Mouse (Mus musculus) gastrocnemius, postnatal 14 days (tissue): ENCODE data around the gene Meiob. TPM values are rescaled to one million over a fixed set of nuclear protein-coding genes. Genes with fewer than 3 reads are reported as not detected.

ENCODE experiments used
- DNase-seq: peaks from one replicate; pipeline ENCODE4 v3.0.0; 2021; ENCODE audit warnings: mixed read lengths
- intact Hi-C: fragments of 180-260 bp; cut with DNase I; formaldehyde crosslinking; loops from one replicate; pipeline ENCODE4 v1.15.1; 2025; ENCODE audit warnings: low total_unique reads
- total RNA-seq, 2 experiments: library from RNA; stranded (reverse); gene quantifications; 2 replicates each; pipeline ENCODE4 v1.2.3; 2021

Gene Meiob
- total RNA-seq, 2 experiments from 2014 or later, result not detected

DNA sequence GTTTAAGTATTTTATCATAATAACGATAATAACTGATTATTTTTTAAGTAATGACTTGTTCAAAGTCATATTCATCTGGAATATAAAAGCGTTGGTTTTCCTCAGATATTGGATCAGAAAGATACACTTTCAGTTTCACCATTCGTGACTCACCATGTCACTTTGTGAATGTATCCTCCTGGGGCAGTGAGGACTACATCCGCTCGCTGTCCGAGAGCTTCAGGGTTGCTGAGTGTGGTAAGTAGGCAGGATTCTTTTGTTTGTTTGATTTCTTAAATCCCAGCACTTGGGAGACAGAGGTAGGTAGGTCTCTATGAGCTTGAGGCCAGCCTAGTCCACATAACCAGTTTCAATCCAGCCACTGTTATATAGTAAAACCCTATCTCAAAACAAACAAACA lies 14.1 kb downstream of the Meiob start:
- intact Hi-C loops, result loop anchor here (5.0 kb wide), 1 partner anchor 71 kb away; no protein-coding TSS in a partner anchor
- no peak for DNase-seq

DNA sequence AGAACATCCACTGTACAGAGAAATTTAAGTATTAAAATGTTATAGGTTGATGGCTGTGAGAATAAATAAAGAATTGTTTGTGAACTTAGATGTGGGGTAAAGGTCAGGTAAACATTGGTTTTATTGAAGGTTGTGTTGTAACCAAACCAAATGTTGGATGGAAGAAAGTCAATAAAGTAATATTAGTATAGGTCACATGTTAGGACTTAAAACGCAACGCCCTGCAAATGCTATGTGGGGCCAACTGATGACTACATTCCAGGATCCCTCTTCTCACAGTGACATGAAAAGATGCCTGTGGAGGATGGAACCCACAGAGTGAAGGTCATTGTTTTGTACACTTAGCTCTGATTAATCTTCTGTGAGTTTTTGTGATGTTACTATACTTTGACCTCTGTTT lies 15.4 kb downstream of the Meiob start:
- intact Hi-C loops, result loop anchor here (5.0 kb wide), 1 partner anchor 72 kb away; no protein-coding TSS in a partner anchor
- no peak for DNase-seq

DNA sequence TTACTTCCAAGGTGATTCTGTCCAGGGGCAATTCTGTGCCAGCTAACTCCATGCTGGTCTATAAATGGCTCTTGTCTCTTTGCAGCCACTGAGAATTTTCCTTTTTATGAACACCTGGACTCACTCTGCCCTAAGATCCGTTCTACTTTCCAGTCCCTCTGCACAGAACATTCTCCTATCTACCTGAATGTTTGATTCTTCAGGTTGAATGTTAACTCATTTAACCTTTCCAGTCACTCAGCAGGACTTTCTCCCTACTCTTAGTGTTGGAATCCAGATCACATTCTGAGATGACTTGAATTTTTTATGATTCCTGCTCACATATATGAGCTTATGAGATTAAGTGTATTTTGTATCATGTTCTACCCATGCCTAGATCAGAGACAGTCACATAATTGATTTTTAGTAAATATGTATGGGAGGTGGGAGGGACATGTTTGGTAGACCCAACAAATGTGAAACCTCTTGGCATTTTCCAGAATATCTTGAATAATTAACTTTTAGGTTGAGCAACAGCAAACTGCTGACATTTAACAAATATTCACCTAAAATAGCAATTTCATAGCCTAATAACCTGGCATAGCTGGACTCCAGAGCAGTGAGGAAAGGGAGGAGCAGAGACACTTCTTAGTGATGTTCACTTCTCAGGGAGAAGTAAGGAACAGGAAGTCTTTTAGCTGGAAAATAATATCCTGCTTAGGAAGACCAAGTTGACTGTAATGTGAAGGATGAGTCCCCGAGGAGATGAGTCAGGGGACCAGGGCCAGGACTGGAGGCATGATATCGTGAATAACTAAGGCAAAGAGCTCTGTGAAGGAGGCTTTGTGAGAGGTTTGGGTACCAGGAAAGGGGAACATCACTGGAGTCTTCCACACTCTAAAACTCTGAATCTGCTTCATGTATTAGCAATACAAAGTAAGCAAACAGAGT lies 17.5 kb downstream of the Meiob start:
- intact Hi-C loops, result no loop called here
- no peak for DNase-seq

DNA sequence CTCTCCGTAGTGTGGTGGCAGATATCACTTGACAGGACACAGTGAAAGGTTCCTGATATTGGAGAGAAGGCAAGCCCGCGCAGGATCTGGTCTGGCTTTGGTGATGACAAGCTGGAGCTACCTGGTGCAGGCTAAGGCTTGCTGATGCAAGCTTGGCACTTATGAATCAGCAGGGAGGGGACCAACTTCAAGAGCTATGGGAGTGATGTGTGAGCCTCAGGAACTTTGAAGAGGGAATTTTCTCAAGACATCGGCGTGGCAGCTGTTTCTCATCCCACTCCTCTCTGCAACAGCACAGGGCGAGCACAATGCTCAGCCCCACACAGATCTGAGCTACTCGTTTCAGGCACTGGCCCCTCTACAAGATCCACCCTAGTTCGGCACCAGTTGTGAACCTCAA lies 35.8 kb downstream of the Meiob start, which contains the start of gene Hagh:
Gene Hagh (plus strand): TSS at position 302 of the 400 bp plus-strand sequence.
- DNase-seq, result no peak
- intact Hi-C loops, result no loop called here

DNA sequence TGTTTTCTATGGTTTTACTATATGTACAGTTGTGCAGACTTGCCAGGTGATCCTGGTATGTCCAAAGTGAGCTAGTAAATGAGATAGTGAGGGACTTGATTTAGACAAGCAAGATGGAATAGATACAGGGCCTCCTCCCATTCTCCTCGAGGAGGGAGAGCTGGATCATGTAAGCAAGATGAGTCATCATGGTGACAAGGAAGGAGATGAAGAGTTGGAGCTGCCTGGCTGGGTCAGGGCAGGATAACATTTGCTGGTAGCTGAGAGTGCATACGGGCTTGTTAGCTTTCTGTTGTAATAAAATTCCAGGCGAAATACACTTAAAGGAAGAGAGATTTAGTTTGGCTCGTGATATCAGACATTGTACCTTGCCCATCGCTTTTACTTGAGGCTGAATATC lies 36.3 kb downstream of the Meiob start:
- no peak for DNase-seq
- intact Hi-C loops, result no loop called here

DNA sequence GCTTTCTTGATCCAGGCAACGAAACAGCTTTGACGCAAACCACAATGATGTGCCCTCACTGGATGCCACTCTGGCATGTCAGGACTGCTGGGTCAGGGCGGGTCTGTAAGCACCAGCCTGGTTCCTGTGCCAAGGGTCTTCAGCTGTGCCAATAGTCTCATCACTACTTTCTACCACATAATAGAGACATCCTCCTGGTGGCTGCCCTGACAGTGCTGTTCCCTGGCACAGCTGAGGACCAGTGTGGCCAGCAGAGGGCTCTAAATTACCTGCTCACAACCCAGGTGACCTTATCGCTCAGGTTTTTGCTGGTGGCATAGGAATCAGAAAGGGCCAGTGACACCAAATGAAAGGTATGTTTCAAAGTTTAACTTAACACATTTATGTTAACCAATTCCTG lies 37.0 kb downstream of the Meiob start:
- no peak for DNase-seq
- intact Hi-C loops, result no loop called here

DNA sequence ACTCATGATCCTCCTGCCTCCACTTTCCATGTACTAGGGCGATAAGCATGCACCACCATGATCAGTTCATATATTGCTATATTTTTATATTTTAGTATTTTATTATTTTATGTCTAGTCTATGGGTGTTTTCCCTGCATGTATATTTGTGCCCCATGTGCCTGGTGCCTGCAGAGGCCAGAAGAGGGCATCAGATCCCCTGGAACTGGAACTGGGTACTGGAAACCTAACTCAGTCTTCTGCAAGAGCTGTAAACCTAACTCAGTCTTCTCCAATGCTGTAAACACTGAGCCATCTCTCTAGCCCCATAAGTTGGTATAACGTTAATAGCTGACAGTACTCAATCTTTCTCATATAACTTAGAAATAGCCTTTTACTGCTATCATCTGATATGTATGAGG lies 38.5 kb downstream of the Meiob start:
- intact Hi-C loops, result no loop called here
- DNase-seq, result no peak

DNA sequence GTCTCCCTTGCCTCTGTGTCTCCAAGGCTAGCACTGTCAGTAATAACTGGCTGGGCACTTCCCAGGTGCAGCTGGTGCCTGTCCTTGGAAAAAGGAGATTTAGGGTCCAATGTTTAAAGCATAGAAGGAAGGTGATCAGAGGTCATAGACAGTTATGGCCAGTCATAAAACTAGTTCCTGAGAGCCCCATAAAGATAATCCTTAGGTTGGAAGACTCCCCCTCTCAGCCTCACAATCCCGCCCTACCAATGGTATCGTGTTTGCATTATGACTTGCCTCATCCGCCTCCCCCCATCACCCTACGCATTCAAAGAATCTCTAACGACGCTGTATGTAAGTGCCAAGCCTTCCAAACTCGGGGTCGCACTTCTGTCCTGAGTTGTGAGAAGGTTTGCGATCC lies 40.4 kb downstream of the Meiob start:
- DNase-seq, result no peak
- intact Hi-C loops, result no loop called here

DNA sequence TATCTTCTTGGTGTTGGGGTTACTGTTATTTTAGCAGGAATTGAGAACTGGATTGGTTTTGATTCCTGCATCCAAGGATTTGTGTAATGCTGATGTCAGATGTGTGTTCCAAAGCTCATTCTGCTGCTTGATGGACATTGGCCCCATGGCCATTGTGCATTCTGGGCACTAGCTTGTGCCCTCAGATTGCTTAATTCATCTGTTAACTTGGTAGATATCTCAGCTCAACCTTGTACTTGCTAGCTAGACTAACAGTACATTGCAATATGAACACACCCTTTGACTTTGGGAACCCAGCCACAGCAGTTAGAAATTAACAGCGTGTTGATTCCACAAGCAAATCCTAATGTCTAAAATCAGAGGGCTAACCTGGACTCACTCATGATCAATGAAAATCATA lies 43.3 kb downstream of the Meiob start:
- intact Hi-C loops, result no loop called here

DNA sequence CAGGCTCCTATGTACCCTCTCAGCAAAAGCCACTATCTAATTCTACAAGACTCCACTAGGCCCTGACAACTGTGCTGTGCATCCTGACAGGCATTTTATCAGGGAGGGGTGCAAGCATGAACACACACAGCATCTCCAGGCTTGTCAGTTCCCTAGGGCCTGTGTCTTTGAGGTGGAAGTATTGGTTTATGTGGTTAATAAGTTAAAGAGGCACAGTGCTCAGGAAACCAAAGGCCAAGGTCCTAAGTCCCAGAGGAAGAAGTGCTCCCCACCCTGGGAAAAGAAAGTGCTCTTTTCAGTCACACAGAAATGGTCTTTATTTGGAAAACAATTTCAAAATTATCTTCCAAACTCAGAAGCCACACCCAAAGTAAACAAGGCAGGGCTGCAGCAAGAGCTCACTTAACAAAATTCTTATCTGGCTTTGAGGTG lies 44.5 kb downstream of the Meiob start:
- intact Hi-C loops, result no loop called here
- DNase-seq, result no peak

More for the DNA sequence above, 43.3 kb downstream of the Meiob start:
- DNase-seq, result no peak

DNA sequence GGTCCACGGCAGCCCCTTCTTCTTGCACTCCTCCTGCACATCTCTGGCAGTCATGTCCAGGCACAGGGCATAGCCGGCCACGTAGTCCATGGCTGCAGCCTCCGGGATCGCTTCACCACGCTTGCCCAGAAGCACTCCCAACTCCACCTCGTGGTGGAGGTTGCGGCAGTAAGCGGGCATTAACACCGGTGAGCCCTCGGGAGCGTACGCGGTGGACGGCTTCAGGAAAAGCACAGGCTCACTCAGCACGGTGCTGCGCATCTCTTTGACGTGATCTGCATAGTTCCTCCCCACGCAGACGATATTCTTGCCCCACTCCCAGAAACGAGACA lies 45.6 kb downstream of the Meiob start:
- intact Hi-C loops, result no loop called here
- peak; percentile 52 for DNase-seq

DNA sequence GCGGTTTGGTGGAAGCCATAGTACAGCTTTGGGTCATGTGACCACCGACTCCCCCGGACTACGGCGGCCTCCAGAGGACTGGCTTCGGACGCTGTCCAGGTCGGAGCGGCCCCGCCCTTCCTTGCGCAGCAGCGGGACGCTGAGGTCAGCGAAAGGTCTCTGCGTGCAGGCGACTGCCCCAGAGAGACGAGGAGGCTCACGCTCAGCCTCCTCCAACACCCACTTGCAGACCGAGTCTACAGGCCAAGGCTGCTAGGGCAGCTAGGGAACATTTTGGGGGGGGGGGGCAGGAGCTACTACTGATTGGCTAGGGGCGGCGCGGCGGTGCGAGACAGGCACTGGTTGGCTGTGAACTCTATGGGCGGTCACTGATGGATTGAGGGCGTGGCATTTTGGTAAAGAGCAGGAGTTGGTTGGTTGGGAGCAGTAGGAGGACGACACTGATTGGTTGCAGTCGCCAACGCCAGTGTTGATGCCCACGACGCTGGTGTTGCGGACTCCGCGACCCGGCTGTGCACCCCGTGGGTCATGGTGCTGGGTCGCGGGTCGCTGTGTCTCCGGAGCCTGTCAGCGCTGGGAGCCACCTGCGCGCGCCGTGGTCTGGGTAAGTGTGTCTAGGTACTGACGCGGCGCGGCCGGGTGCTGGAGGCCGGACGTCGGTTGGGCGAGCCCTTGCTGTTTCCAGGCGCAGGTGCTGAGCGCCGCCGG lies 46.1 kb downstream of the Meiob start, which contains the start of gene Fahd1:
Gene Fahd1 (minus strand): TSS at position 300 of the 708 bp plus-strand sequence.
- intact Hi-C loops, result no loop called here
- peak; percentile 95 for DNase-seq

DNA sequence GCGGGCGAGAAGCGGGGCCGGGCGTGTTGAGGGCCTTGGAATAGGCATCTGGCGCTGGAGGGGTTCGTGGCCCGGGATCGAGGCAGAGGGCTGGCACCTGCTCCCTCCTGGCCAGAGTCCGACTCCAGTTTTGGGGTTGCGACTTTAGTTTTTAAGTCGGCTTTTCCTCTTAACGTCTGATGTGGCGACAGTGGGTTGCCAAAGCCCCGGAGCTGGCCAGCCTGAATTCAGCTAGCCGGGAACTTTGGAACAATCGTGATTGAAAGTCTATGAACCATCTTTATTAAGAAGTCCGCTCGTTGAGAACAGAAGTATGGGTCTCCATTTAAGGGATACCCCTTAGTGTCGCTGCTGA lies 46.7 kb downstream of the Meiob start:
- intact Hi-C loops, result no loop called here
- DNase-seq, result no peak

DNA sequence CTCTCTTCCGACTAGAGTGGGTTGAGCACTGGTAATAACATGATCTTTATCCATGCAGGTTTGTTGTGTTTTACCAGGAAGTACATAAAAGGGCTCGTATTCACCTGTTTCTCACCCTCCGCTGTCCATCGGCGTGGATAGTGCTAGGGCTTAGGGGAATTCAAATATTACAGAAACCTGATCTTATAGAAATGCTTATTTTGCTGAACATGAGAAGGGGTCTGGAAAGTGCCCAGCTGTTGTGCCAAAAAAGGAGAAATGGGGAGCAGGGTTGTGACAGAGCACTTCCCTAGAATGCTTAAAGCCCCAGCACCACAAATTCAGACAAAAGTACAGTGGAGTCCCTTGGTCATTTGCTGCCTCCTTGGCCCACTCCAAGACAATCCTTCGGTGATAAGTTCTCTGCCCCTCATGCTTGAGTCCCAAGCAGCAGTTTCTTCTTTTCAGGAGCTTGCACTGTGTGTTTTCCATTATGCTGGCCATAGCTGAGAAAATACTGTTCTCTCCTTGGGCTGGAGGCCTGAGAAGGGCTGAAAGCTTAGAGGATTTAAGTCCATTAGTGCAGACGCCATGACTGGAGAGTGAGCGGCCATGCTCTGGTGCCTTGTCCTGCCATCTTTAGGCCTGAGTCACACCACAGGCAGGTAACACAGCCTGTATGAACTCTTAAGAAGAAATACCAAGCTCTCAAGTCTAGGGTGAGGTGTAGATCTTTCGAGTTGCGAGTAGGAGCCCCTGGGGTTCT lies 47.5 kb downstream of the Meiob start:
- intact Hi-C loops, result no loop called here

DNA sequence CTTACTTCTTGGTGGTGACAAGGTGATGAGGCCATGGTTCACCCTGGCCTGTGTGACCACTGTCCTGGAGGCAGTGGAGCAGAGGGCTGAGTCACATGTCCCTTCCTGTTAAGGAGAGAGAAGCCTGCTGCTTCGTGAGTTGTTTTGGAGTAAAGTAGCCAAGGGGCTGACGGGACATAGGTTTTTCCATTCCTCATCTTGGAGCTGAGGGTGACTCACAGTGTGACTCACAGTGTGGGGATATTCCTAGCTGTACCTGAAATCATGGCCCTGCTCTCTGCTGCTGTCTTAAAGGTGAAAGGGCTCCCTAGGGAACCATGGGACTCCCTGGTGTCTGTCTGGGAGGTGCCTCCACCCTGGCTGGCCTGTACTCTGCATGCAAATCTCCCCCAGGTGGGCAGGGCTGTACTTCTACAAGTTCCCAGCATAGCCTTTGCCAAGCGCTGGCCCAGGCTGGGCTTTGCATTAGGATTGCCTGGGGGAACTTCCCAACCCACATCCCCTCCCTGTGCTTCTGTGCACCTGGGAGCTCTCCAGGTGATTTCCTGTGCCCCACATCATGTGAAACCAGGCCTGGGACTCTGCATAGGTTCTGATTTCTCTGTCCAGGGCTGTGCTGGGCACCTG lies 51.9 kb downstream of the Meiob start:
- no peak for DNase-seq
- intact Hi-C loops, result no loop called here

More for the DNA sequence above, 47.5 kb downstream of the Meiob start:
- no peak for DNase-seq

DNA sequence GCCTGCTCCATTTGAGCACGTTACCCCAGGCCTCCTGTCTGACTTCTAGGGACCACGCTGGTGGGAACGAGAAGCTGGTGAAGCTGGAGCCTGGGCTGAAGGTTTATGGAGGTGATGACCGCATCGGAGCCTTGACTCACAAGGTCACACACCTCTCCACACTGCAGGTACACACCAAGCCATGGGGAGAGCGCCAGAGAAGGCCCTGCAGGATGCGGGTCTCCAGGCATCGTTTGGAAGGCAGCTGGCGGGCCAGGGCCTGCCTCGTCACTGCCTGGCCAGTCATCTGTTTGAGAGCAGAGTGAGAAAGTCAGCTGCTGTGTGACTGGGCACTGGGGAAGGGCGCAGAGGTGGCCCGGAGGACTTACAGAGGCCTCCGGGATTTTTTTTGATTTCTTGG lies 52.5 kb downstream of the Meiob start:
- no peak for DNase-seq
- intact Hi-C loops, result no loop called here

DNA sequence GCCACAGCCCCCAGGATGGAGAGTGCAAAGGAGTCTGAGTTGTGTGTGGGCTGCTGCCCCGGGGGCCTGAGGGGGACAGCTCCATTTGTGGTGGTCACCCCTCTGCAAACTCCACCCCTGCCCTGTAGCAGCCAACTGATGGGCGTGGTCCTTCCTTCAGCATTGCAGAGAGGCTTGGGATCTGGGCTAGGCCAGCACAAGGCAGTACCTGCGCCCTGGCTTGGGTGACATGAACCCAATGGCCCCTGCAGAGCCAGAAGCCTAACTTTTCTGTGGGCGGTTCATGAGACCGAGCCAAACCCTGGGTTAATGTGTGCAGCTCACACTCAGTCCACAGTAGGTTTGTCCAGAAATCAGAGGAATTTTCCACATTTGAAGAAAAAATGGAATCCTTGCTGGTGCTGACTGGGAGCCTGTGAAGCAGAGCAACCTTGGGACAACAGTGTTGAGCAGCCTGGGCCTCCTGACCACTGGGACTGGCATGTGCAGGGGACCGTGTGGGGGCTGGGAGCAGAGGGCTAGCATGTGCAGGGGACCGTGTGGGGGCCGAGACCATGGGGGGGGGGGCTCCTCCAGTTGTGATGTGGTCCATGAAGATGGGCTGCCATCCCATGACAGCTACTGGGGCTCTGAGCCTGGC lies 53.9 kb downstream of the Meiob start:
- intact Hi-C loops, result no loop called here

DNA sequence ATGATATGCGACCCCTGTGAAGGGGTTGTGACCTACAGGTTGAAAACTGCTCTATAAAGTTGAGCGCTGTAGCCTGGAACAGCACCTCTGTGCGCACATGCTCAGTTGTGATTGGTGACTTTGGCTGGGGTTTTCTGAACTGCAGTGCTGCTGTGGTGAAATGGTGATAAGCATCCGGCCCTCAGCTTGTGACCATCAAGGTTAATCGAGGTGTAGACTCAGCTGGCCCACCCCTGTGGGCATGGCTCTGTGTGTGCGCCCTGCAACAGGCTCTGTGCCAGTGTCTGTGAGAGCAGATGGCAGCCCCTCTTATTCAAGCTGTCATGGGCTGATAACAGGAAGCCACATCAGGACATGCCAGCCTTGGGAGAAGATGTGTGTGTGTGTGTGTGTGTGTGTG lies 54.9 kb downstream of the Meiob start:
- no peak for DNase-seq
- intact Hi-C loops, result no loop called here

More for the DNA sequence above, 53.9 kb downstream of the Meiob start:
- no peak for DNase-seq

DNA sequence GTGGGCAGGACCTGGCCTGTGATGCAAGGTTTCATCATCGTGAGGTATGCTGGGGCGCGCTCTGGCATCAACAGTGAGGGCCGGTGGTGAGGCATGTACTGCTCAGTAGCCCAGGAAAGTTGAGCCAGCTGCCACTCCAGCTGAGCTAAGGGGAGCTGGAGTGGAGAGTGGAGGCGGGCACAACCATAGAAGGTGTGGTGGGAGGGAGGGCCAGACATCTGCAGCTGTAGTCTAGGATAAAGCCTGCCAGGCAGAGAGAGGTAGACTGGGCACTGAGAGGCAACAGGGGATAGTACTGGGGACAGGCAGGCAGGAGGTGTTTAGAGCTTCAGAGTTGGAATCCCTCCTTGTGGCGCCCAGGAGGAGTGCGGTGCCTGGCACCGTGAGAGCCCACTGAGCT lies 56.0 kb downstream of the Meiob start:
- intact Hi-C loops, result no loop called here
- no peak for DNase-seq
